Mouse (Mus musculus) kidney, postnatal 0 days (tissue): ENCODE data around the gene Cstf1. TPM values are rescaled to one million over a fixed set of nuclear protein-coding genes. Genes with fewer than 3 reads are reported as not detected.

Experiments
- ATAC-seq: fragments of 200-750 bp; cut with Nextera tagmentation; replicated peaks from 2 replicates; pipeline ENCODE4 v1.8.0; 2017; ENCODE audit warnings: low read depth, moderate number of reproducible peaks, moderate TSS enrichment, moderate library complexity; ENCODE audit not compliant: low FRiP score
- DNase-seq: peaks from one replicate; pipeline ENCODE4 v3.0.0-alpha.2; 2016; ENCODE audit warnings: low spot score
- H3K27ac ChIP-seq: fragments of 300-500 bp; sonication (generic); 2 replicates; pipeline ENCODE4 v1.5.1; 2014; ENCODE audit warnings: mild to moderate bottlenecking
- H3K27me3 ChIP-seq: fragments of 300-500 bp; sonication (generic); 2 replicates; pipeline ENCODE4 v1.6.1; 2014; ENCODE audit warnings: low read length, mixed read lengths; ENCODE audit not compliant: insufficient read depth
- H3K36me3 ChIP-seq: fragments of 300-500 bp; sonication (generic); 2 replicates; pipeline ENCODE4 v1.6.1; 2014; ENCODE audit warnings: low read length, mixed read lengths; ENCODE audit not compliant: insufficient read depth
- H3K4me1 ChIP-seq: fragments of 300-500 bp; sonication (generic); replicated peaks from 2 replicates; pipeline ENCODE4 v1.6.1; 2014; ENCODE audit warnings: antibody characterized with exemption, low read length, mixed read lengths; ENCODE audit not compliant: insufficient read depth
- H3K4me2 ChIP-seq: fragments of 300-500 bp; sonication (generic); 2 replicates; pipeline ENCODE4 v1.6.1; 2014; ENCODE audit warnings: mild to moderate bottlenecking, low read length, moderate library complexity, mixed read lengths
- H3K4me3 ChIP-seq: fragments of 300-500 bp; sonication (generic); replicated peaks from 2 replicates; pipeline ENCODE4 v1.5.1; 2014; ENCODE audit warnings: low read depth, low read length
- H3K9ac ChIP-seq: fragments of 300-500 bp; sonication (generic); 2 replicates; pipeline ENCODE4 v1.6.1; 2014; ENCODE audit warnings: low read depth, low read length
- H3K9me3 ChIP-seq: fragments of 300-500 bp; sonication (generic); replicated peaks from 2 replicates; pipeline ENCODE4 v1.6.1; 2016; ENCODE audit warnings: low read length, inconsistent platforms, mixed read lengths
- CTCF ChIP-seq: IDR thresholded peaks from 2 replicates; pipeline ENCODE4 v1.5.1; 2016; ENCODE audit warnings: antibody characterized with exemption, low read depth, mild to moderate bottlenecking, moderate library complexity
- WGBS: fragments of 180-500 bp; shearing (Covaris S2); extraction: QIAGEN DNeasy Blood & Tissue Kit; methylation state at CpG from one replicate; pipeline ENCODE4 v1.1.7; 2014; 5-methylcytosine and 5-hydroxymethylcytosine counted together
- polyA plus RNA-seq: library from polyadenylated mRNA; unstranded; fragments of >200 nt; fragmentation: Nextera tagmentation; extraction: Ambion mirVana; gene quantifications from 2 replicates; pipeline ENCODE4 v1.2.1, GENCODE M21; 2015

Cstf1 gene
- polyA plus RNA-seq, 1 experiment from 2014 or later: 32.4 TPM

GRCm38 (mm10) chr2:172399901-172400300, 29.4 kb downstream of the Cstf1 start:
- ATAC-seq (no peak), DNase-seq (peak; percentile 19)
- WGBS: 21% methylated on average over 9 of the region's 9 CpGs
- Histone ChIP-seq H3K36me3 (no peaks in the 10 kb centered on the region), H3K4me2 (no peak overlapping the region), H3K27me3 (no peaks in the 10 kb centered on the region), H3K4me1 (no peaks in the 10 kb centered on the region), H3K9ac (no peak overlapping the region), H3K9me3 (no peaks in the 10 kb centered on the region), H3K27ac (no peak overlapping the region), H3K4me3 (no peak overlapping the region)
- no peak for TF ChIP-seq CTCF

GRCm38 (mm10) chr2:172401116-172401825, 30.8 kb downstream of the Cstf1 start:
- 60% methylated on average over 13 of the region's 13 CpGs for WGBS
- no peaks in the 10 kb centered on the region for H3K9me3 ChIP-seq
- H3K27ac ChIP-seq: no peak overlapping the region
- no peak overlapping the region for H3K9ac ChIP-seq
- H3K4me2 ChIP-seq: no peak overlapping the region
- no peak overlapping the region for H3K4me3 ChIP-seq
- no peaks in the 10 kb centered on the region for H3K27me3 ChIP-seq
- TF ChIP-seq CTCF: no peak
- peak; percentile 24 for DNase-seq
- no peak for ATAC-seq
- H3K36me3 ChIP-seq: no peaks in the 10 kb centered on the region
- no peaks in the 10 kb centered on the region for H3K4me1 ChIP-seq

DNA sequence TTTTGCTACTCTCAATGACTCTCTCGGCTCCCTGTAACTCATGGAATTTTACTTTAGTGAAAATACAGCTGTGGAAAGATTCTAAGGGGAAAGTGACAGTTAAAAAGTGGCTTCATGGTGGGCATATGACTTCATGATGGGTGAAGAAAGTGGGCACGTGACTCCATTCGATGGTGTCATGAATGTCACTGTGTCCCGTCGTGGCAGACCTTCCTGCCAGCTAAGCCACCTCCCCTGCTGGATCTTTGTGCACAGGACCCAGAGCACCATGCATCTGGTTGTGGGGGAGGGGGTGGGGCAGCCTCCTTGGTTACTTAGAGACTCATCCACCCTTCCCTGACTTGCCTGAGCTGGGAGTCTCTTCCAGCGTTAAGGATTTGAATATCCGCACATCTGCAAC, 33.8 kb downstream of the Cstf1 start:
- Histone ChIP-seq H3K36me3 (no peaks in the 10 kb centered on the region), H3K4me2 (no peak overlapping the region), H3K4me1 (no peaks in the 10 kb centered on the region), H3K27ac (no peak overlapping the region), H3K9me3 (no peaks in the 10 kb centered on the region), H3K27me3 (no peaks in the 10 kb centered on the region), H3K4me3 (no peak overlapping the region), H3K9ac (no peak overlapping the region)
- 54% methylated on average over 7 of the region's 7 CpGs for WGBS
- ATAC-seq: no peak
- DNase-seq: no peak
- no peak for TF ChIP-seq CTCF

DNA sequence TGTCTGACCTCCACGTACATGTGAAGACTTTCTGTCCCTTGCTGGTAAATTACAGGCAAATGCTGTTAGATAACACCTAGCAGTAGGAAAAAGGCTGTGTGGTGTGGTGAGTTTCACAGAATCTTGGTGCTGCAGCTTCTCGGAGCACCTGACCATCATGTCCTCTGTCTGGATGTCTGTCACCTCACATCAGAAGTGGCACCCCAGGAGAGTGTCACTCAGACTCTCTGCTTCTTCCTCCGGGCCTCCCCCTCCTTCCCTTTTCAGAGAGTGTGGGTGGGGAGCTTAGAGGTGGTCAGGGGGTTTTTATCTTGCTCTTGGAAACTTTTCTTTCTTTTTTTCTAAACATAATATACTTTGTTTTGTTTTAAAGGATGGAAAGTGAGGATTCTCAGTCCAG, 34.5 kb downstream of the Cstf1 start:
- Histone ChIP-seq H3K4me2 (no peak overlapping the region), H3K4me3 (no peak overlapping the region), H3K4me1 (no peaks in the 10 kb centered on the region), H3K27me3 (no peaks in the 10 kb centered on the region), H3K36me3 (no peaks in the 10 kb centered on the region), H3K9me3 (no peaks in the 10 kb centered on the region), H3K27ac (no peak overlapping the region), H3K9ac (no peak overlapping the region)
- TF ChIP-seq CTCF: no peak
- no peak for ATAC-seq
- no peak for DNase-seq
- 71% methylated on average over 3 of the region's 3 CpGs for WGBS

DNA sequence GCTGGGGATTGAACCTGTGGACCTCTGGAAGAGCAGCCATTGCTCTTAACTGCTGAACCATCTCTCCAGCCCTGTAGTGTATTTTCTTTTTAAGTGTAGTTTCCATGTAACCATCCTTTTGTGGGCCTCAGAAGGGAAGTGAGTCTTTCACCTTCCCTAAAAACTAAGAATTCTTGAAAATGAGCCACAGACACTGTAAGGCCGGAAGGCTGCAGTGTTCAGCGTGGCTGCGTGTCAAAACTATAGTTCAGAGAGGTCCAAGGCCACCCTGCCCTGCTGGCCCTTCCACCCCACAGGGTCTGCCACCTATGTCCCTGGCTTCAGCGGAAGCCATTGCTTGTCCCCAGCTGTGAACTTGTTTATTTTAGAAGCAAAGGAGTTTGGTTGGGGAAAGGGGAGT, 35.7 kb downstream of the Cstf1 start:
- H3K27ac ChIP-seq: no peak overlapping the region
- H3K4me1 ChIP-seq: no peaks in the 10 kb centered on the region
- TF ChIP-seq CTCF: no peak
- DNase-seq (no peak), ATAC-seq (no peak)
- H3K4me2 ChIP-seq: no peak overlapping the region
- no peaks in the 10 kb centered on the region for H3K27me3 ChIP-seq
- no peaks in the 10 kb centered on the region for H3K9me3 ChIP-seq
- H3K9ac ChIP-seq: no peak overlapping the region
- WGBS: 43% methylated on average over 4 of the region's 4 CpGs
- H3K36me3 ChIP-seq: no peaks in the 10 kb centered on the region
- H3K4me3 ChIP-seq: no peak overlapping the region

- WGBS: 77% methylated on average over 2 of the region's 2 CpGs
Observed at GRCm38 (mm10) chr2:172407499-172407898, 37.0 kb downstream of the Cstf1 start.

DNA sequence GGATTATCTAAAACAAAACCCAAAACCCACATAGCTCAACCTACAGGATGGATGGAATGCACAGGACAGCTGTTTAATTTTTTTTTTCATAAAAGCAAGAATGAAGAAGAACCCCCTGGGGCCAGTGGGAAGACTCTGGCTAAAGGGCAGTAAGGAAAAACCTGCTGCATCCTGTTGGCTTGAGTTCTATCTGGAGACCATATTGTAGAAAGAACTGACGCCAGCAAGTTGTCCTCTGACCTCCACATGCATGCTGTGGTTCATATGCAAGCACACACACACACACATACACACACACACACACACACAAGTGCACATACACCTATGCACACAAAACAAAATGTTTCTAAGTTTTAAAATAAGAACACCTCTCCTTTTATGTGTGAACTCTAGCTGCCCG, 40.2 kb downstream of the Cstf1 start:
- H3K4me2 ChIP-seq: no peak overlapping the region
- WGBS: 73% methylated on average over 2 of the region's 2 CpGs
- H3K9me3 ChIP-seq: no peaks in the 10 kb centered on the region
- no peak overlapping the region for H3K27ac ChIP-seq
- H3K36me3 ChIP-seq: no peaks in the 10 kb centered on the region
- peaks cover 7% of the 10 kb centered on the region for H3K4me1 ChIP-seq
- ATAC-seq (no peak), DNase-seq (no peak)
- H3K4me3 ChIP-seq: no peak overlapping the region
- no peak for TF ChIP-seq CTCF
- H3K27me3 ChIP-seq: no peaks in the 10 kb centered on the region
- no peak overlapping the region for H3K9ac ChIP-seq

More at GRCm38 (mm10) chr2:172407499-172407898, 37.0 kb downstream of the Cstf1 start:
- Histone ChIP-seq H3K9ac (no peak overlapping the region), H3K27ac (no peak overlapping the region), H3K9me3 (no peaks in the 10 kb centered on the region), H3K4me1 (no peaks in the 10 kb centered on the region; the same call in 1 of the 2 replicates), H3K4me3 (no peak overlapping the region), H3K27me3 (no peaks in the 10 kb centered on the region), H3K4me2 (no peak overlapping the region), H3K36me3 (no peaks in the 10 kb centered on the region)
- ATAC-seq: no peak
- DNase-seq: no peak
- TF ChIP-seq CTCF: no peak
